Mouse (Mus musculus): ENCODE data around the gene Krt26.

Gene Krt26

GRCm38 (mm10) chr11:99337866-99338265 is at the start of gene Krt26:
TSS of gene Krt26 (minus strand) at chr11:99337966.
- DNase-seq, result no peak

- peak; percentile 93 for DNase-seq
Observed at GRCm38 (mm10) chr11:99385813-99386721, 48.3 kb upstream of the Krt26 start.

GRCm38 (mm10) chr11:99379568-99379967 is 41.8 kb upstream of the Krt26 start:
- peak; percentile 70 for DNase-seq

GRCm38 (mm10) chr11:99374803-99375202 is 37.0 kb upstream of the Krt26 start, which contains the start of gene Krt28:
TSS of gene Krt28 (minus strand) at chr11:99374903.
- DNase-seq, result no peak

GRCm38 (mm10) chr11:99369853-99370451 is 32.2 kb upstream of the Krt26 start:
- no peak for DNase-seq

GRCm38 (mm10) chr11:99369229-99369628 is 31.5 kb upstream of the Krt26 start:
- peak; percentile 14 for DNase-seq

DNA sequence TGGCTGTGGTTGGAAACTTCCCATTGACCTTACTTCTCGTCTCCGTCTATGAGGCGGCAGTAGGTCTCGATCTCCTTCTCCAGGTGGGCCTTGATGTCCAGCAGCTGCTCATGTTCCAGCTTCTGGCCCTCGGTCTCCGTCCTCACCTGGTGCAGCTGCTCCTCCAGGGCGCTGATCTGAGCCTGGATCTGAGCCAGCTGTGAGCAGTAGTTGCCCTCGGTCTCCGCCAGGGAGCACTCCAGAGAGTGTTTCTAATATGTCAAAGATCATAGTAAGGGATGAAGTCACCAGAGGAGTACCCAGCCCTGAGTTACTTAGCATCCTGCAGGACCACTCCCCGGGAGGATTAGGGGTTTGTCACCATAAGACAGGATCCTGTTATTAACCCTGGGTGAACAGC is 29.0 kb upstream of the Krt26 start:
- DNase-seq, result peak; percentile 26

DNA sequence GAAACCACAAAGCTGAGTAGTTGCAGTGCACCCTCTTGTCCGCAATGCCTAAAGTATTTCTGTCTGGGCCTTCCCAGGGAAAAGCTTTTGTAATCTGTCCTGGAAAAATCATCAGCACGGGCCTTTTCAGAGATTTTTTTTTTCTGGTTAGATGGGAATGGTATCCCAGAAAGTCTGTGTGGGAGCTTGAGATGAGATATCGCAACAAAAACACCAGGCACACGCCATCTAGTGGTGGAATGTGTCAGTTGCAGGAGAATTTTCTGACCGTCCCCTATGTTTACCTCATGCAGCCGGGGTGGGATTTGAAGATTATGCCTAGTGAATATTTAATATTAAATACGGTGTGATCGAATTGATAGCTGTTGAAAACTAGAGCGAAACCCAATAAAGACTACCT is 26.6 kb upstream of the Krt26 start:
- peak; percentile 7 for DNase-seq

- no peak for DNase-seq
Observed at GRCm38 (mm10) chr11:99361423-99361822, 23.7 kb upstream of the Krt26 start.

- DNase-seq, result no peak
Observed at GRCm38 (mm10) chr11:99351004-99351403, 13.2 kb upstream of the Krt26 start, which contains the start of gene Krt27. TSS of gene Krt27 (minus strand) at chr11:99351104.

GRCm38 (mm10) chr11:99339299-99339847 is 1.6 kb upstream of the Krt26 start:
- DNase-seq, result no peak

DNA sequence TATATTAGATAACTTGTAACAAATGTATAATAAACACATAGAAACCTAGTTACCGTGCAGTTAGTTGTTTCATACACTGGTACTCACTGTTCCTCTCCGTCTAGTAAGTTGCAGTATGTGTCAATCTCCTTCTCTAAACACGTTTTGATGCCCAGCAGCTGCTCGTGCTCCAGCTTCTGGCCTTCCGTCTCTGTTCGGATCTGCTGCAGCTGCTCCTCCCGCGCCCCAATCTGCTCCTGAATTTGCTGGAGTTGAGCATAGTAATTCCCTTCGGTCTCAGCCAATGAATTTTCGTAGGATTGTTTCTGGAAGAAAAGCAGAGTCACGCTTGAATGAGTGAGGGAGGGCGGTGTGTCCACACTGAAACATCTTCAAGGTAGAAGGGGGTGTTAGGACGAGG is 4.3 kb downstream of the Krt26 start:
- no peak for DNase-seq

- no peak for DNase-seq
Observed at GRCm38 (mm10) chr11:99329655-99330054, 8.1 kb downstream of the Krt26 start.

GRCm38 (mm10) chr11:99322851-99323250 is 14.9 kb downstream of the Krt26 start, which contains the start of gene Krt25:
TSS of gene Krt25 (minus strand) at chr11:99322951.
- no peak for DNase-seq

- no peak for DNase-seq
Observed at GRCm38 (mm10) chr11:99321094-99321493, 16.7 kb downstream of the Krt26 start.

GRCm38 (mm10) chr11:99319127-99319526 is 18.6 kb downstream of the Krt26 start:
- no peak for DNase-seq

GRCm38 (mm10) chr11:99316543-99316942 is 21.2 kb downstream of the Krt26 start:
- DNase-seq, result no peak

GRCm38 (mm10) chr11:99314594-99314993 is 23.2 kb downstream of the Krt26 start:
- no peak for DNase-seq

DNA sequence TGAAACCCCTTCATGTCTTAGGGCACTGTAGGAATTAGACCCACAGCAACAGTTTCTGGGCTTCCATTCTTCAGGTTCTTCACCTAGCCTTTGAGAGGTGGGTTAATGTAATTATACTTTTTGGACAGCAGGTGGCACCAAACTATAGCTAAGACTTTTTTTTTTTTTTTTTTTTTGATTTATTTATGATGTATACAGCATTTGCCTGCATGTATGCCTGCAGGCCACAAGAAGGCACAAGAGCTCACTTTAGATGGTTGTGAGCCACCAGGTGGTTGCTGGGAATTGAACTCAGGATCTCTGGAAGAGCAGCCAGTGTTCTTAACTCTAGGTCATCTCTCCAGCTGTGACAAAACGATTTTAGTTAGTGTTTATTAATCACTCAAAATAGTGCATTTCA is 26.9 kb downstream of the Krt26 start:
- DNase-seq, result no peak

DNA sequence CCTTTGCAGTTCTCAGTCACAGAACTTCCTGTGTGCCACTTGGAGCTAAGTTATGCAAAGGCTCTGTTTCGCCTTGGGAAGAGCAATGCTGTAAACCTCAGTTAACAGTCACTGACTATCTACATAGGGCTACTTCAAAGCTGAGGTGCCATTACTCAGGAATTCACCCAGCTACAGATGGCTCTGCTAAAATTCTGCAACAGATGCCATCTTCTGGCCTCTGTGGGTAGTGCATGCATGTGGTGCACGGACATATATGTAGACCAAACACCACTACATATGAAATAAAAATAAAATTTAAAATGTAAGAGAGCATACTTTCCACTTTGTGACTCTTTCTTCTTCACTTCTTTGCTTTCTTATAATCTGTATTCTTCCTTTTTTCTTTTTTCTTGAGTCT is 30.2 kb downstream of the Krt26 start:
- peak; percentile 69 for DNase-seq

- DNase-seq, result no peak
Observed at GRCm38 (mm10) chr11:99295039-99295438, 42.7 kb downstream of the Krt26 start.

DNA sequence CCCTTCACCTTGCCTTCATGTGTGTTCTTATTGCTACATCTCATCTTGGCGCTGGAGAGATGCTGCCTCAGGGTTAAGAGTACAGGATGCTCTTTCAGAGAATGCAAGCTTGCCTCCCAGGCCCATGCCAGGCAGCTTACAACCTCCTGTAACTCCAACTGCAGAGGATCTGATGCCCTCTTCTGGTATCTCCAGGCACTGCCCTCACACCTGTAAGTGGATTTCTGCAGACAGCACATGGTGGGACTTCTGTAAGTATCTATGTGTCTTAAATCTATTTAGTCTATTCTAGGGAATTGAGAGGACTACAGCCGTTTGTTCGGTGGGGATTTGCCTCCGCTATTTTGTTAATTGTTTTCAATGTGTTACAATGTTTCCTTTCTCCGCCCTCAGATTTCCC is 44.9 kb downstream of the Krt26 start:
- peak; percentile 40 for DNase-seq

DNA sequence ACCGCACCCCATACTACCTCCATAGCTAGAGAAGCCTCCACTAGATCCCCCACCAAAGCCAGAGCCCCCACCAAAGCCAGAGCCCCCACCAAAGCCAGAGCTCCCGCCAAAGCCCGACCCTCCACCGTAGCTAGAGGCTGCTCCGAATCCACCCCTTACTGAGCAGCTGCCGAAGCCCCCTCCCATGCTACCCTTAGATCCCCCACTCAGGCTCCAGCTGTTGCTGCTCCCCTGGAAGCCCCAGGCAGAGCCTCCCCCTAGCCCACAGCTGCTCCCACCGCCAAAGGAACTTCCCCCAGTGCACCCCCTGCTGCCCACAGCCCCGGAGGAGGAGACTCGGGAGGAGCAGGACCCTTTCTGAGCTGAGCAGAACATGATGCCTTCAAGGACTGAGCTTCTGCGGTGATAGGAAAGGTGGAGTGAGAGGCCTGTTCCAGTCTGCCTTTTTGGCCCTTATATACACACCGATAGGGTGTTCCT is 52.9 kb downstream of the Krt26 start, which contains the start of gene Krt24:
Gene Krt24 (minus strand): TSS at position 430 of the 480 bp plus-strand sequence.
- no peak for DNase-seq
